Mouse (Mus musculus) spleen, postnatal 4 days (tissue): ENCODE results near the gene Atg7.

ENCODE experiments used
- DNase-seq, 2 experiments: peaks; one replicate each; pipeline ENCODE4 v3.0.0; 2022; ENCODE audit warnings: low spot score in 2 of 2

The Atg7 gene

GRCm38 (mm10) chr6:114642601-114643528 lies at the start of gene Atg7:
TSS of gene Atg7 (plus strand) at chr6:114643097.
- peak; percentile 92 to 97 for DNase-seq

- DNase-seq: peak in 1 of 2 experiments; percentile 21
These were observed 28.8 kb upstream of the Atg7 start for GRCm38 (mm10) chr6:114614076-114614475.

GRCm38 (mm10) chr6:114633886-114634285 lies 9.0 kb upstream of the Atg7 start:
- peak in 1 of 2 experiments; percentile 6 for DNase-seq

GRCm38 (mm10) chr6:114643716-114644115 lies 819 bp downstream of the Atg7 start:
- peak in 1 of 2 experiments; percentile 62 for DNase-seq

GRCm38 (mm10) chr6:114644531-114644930 lies 1.6 kb downstream of the Atg7 start:
- peak in 1 of 2 experiments; percentile 39 for DNase-seq

GRCm38 (mm10) chr6:114646201-114646600 lies 3.3 kb downstream of the Atg7 start:
- DNase-seq: peak in 1 of 2 experiments; percentile 16

GRCm38 (mm10) chr6:114647011-114647410 lies 4.1 kb downstream of the Atg7 start:
- peak in 1 of 2 experiments; percentile 43 for DNase-seq

- DNase-seq: no peak
These were observed 5.6 kb downstream of the Atg7 start for GRCm38 (mm10) chr6:114648352-114649030.

- no peak for DNase-seq
These were observed 9.3 kb downstream of the Atg7 start for GRCm38 (mm10) chr6:114652209-114652608.

- DNase-seq: no peak
These were observed 14.1 kb downstream of the Atg7 start for GRCm38 (mm10) chr6:114656826-114657600.

- no peak for DNase-seq
These were observed 14.9 kb downstream of the Atg7 start for GRCm38 (mm10) chr6:114657807-114658206.

GRCm38 (mm10) chr6:114659278-114659991 lies 16.5 kb downstream of the Atg7 start:
- peak in 1 of 2 experiments; percentile 38 for DNase-seq

GRCm38 (mm10) chr6:114659992-114660800 lies 17.3 kb downstream of the Atg7 start:
- peak; percentile 57 to 70 for DNase-seq

- DNase-seq: no peak
These were observed 20.8 kb downstream of the Atg7 start for GRCm38 (mm10) chr6:114663707-114664106.

GRCm38 (mm10) chr6:114664716-114665115 lies 21.8 kb downstream of the Atg7 start:
- DNase-seq: no peak

- DNase-seq: no peak
These were observed 24.6 kb downstream of the Atg7 start for GRCm38 (mm10) chr6:114667518-114667917.

- no peak for DNase-seq
These were observed 31.9 kb downstream of the Atg7 start for GRCm38 (mm10) chr6:114674771-114675170.

GRCm38 (mm10) chr6:114676091-114676490 lies 33.2 kb downstream of the Atg7 start:
- no peak for DNase-seq

- no peak for DNase-seq
These were observed 39.3 kb downstream of the Atg7 start for GRCm38 (mm10) chr6:114682092-114682711.

GRCm38 (mm10) chr6:114683741-114684140 lies 40.8 kb downstream of the Atg7 start:
- no peak for DNase-seq
